In the genomic region with DNA sequence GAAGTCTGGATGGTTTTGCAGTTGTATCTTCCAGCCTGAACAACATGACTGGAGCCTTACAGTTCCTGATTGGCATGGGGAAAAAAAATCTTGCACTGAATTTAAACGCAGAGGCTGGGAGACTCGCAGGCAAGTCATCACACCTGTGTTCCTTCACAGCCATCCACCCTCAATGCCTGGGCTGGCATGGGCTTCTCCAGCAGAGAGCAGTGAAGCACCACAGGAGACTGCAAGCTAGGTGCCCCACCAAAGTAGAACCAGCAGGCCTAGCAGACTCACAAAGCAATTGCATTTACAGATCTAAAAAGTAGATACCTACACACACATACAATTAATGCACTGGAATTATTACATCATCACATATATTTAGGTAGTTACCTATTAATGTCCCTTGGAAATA, we compare ENCODE assay signal across 12 mouse cellular contexts. TPM values are rescaled to one million over a fixed set of nuclear protein-coding genes. Genes with fewer than 3 reads are reported as not detected.
DNase-seq lines count a peak whose midpoint lies in the region; ATAC-seq and TF ChIP-seq lines count a peak whose summit lies in the region.
"Had no signal": no experiment of that assay in that cellular context is flagged by ENCODE, and none has a peak within 500 bp of the region (broad histone marks: within the 10 kb centered on the region; RNA-seq: fewer than 3 reads in every experiment).

No protein-coding gene starts in this region.

- no peak overlapping the region for H3K9ac ChIP-seq in hindbrain, embryonic 16.5 days (ENCODE audit: low read depth, low read length)
- H3K9ac ChIP-seq in hindbrain, embryonic 11.5 days (ENCODE audit: low read depth, low read length): no peak overlapping the region
- no peak overlapping the region for H3K9ac ChIP-seq in liver, postnatal 0 days (replicated peaks)
- H3K9ac ChIP-seq: limb, embryonic 15.5 days; midbrain, embryonic 12.5 days had no signal

- H3K27me3 ChIP-seq in hindbrain, embryonic 16.5 days (replicated peaks; ENCODE audit: control insufficient read depth, insufficient read depth, low read length): no peaks in the 10 kb centered on the region
- no peaks in the 10 kb centered on the region for H3K27me3 ChIP-seq in hindbrain, embryonic 11.5 days (ENCODE audit: control insufficient read depth, insufficient read depth, low read length)
- no peaks in the 10 kb centered on the region for H3K27me3 ChIP-seq in liver, postnatal 0 days (ENCODE audit: insufficient read depth, low read length)
- H3K27me3 ChIP-seq: limb, embryonic 15.5 days; midbrain, embryonic 12.5 days had no signal

- 79% methylated on average over 2 of the region's 2 CpGs for WGBS in hindbrain, embryonic 16.5 days
- WGBS in hindbrain, embryonic 11.5 days: 93% methylated on average over 2 of the region's 2 CpGs
- WGBS in liver, postnatal 0 days (ENCODE audit: insufficient replicate concordance): 73% methylated on average over 2 of the region's 2 CpGs

- H3K27ac ChIP-seq in hindbrain, embryonic 16.5 days (ENCODE audit: low read depth, low read length): no peak overlapping the region
- no peak overlapping the region for H3K27ac ChIP-seq in hindbrain, embryonic 11.5 days (ENCODE audit: low read depth, low read length)
- no peak overlapping the region for H3K27ac ChIP-seq in liver, postnatal 0 days (ENCODE audit: low read depth)
- no peak overlapping the region for H3K27ac ChIP-seq in cortical plate, adult 2 months (ENCODE audit: insufficient read depth, low read length)
- H3K27ac ChIP-seq: limb, embryonic 15.5 days; midbrain, embryonic 12.5 days had no signal

- no peak overlapping the region for H3K4me3 ChIP-seq in hindbrain, embryonic 16.5 days (ENCODE audit: low read length)
- H3K4me3 ChIP-seq in hindbrain, embryonic 11.5 days (ENCODE audit: low read depth, low read length): no peak overlapping the region
- H3K4me3 ChIP-seq in liver, postnatal 0 days (ENCODE audit: low read depth, low read length): no peak overlapping the region
- H3K4me3 ChIP-seq in cortical plate, adult 2 months (ENCODE audit: insufficient read depth, low read length): no peak overlapping the region
- H3K4me3 ChIP-seq: limb, embryonic 15.5 days; midbrain, embryonic 12.5 days had no signal

- peaks cover 14% of the 10 kb centered on the region for H3K4me1 ChIP-seq in hindbrain, embryonic 16.5 days (ENCODE audit: control insufficient read depth, insufficient read depth, low read depth, low read length)
- no peaks in the 10 kb centered on the region; the same call in none of the 2 replicates for H3K4me1 ChIP-seq in hindbrain, embryonic 11.5 days (replicated peaks; ENCODE audit: control insufficient read depth, insufficient read depth, low read length)
- H3K4me1 ChIP-seq in liver, postnatal 0 days (ENCODE audit: insufficient read depth): no peaks in the 10 kb centered on the region; the same call in 1 of the 2 replicates
- H3K4me1 ChIP-seq in cortical plate, adult 2 months (ENCODE audit: control insufficient read depth, insufficient read depth, low read length): no peaks in the 10 kb centered on the region

- ATAC-seq in CD4-positive, CD25-positive, alpha-beta regulatory T cell, adult 4 months: no peak
- peak; percentile 40; the same call in 1 of the 2 replicates for ATAC-seq in hindbrain, embryonic 16.5 days
- no peak for ATAC-seq in hindbrain, embryonic 11.5 days (ENCODE audit: low FRiP score)
- ATAC-seq in liver, postnatal 0 days: no peak

- H3K4me2 ChIP-seq in hindbrain, embryonic 16.5 days (ENCODE audit: low read length): no peak overlapping the region
- no peak overlapping the region for H3K4me2 ChIP-seq in hindbrain, embryonic 11.5 days (replicated peaks; ENCODE audit: low read depth, low read length)
- H3K4me2 ChIP-seq in liver, postnatal 0 days (ENCODE audit: low read depth, low read length): no peak overlapping the region
- H3K4me2 ChIP-seq: limb, embryonic 15.5 days; midbrain, embryonic 12.5 days had no signal

- DNase-seq in CD4-positive, CD25-positive, alpha-beta regulatory T cell, adult 2 months (ENCODE audit: low read depth, low spot score): peak; percentile 3
- DNase-seq in hindbrain, embryonic 11.5 days (ENCODE audit: low spot score): no peak
- DNase-seq in liver, postnatal 0 days: no peak
- no peak for DNase-seq in liver
- DNase-seq in neural tube, embryonic 10.5 days (ENCODE audit: extremely low spot score, low spot score): no peak

- peak; percentile 61 for TF ChIP-seq CTCF in liver, postnatal 0 days (IDR thresholded peaks at IDR 0.05; ENCODE audit: low read depth)
- peak; percentile 43 for TF ChIP-seq CTCF in cortical plate, adult 2 months (IDR thresholded peaks at IDR 0.05; ENCODE audit: extremely low read depth, insufficient read depth, low read length)

- TF ChIP-seq EP300 in liver, postnatal 0 days (IDR thresholded peaks at IDR 0.05; ENCODE audit: low read depth): no peak

- no peak for TF ChIP-seq POLR2A in cortical plate, adult 2 months (IDR thresholded peaks at IDR 0.05; ENCODE audit: extremely low read depth, insufficient read depth, low read length)

- H3K36me3 ChIP-seq in hindbrain, embryonic 16.5 days (ENCODE audit: control insufficient read depth, insufficient read depth, low read length): no peaks in the 10 kb centered on the region
- H3K36me3 ChIP-seq in hindbrain, embryonic 11.5 days (ENCODE audit: control insufficient read depth, insufficient read depth, low read length): no peaks in the 10 kb centered on the region
- H3K36me3 ChIP-seq in liver, postnatal 0 days (replicated peaks; ENCODE audit: insufficient read depth, low read length): no peaks in the 10 kb centered on the region
- H3K36me3 ChIP-seq: limb, embryonic 15.5 days; midbrain, embryonic 12.5 days had no signal

- H3K9me3 ChIP-seq in hindbrain, embryonic 16.5 days (ENCODE audit: control insufficient read depth, low read length): no peaks in the 10 kb centered on the region
- no peaks in the 10 kb centered on the region for H3K9me3 ChIP-seq in hindbrain, embryonic 11.5 days (ENCODE audit: control insufficient read depth, low read length)
- H3K9me3 ChIP-seq in liver, postnatal 0 days (ENCODE audit: low read length): no peaks in the 10 kb centered on the region
- H3K9me3 ChIP-seq: limb, embryonic 15.5 days; midbrain, embryonic 12.5 days had no signal

RNA-seq across cellular contexts. Expression of a gene that starts 44.8 kb away (rescaled TPM):
- polyA plus RNA-seq in CD4-positive, CD25-positive, alpha-beta regulatory T cell, adult 4 months (2017; shearing (Covaris generic)): under 1 TPM in 1 of 2 experiments, not detected in 1; 0.36 TPM
- 1.6 and 2.1 TPM in 2 replicates for polyA plus RNA-seq in hindbrain, embryonic 16.5 days (2015; fragmentation: Nextera tagmentation; extraction: Ambion mirVana)
- polyA plus RNA-seq in hindbrain, embryonic 11.5 days (2014; fragmentation: Nextera tagmentation; extraction: Ambion mirVana): 39.6 and 42.9 TPM in 2 replicates
- 0.43 and 0.56 TPM in 2 replicates for polyA plus RNA-seq in liver, postnatal 0 days (2015; fragmentation: Nextera tagmentation; extraction: Ambion mirVana)
- 0.10 and 0.11 TPM in 2 replicates for polyA plus RNA-seq in cortical plate, adult 2 months (2012; rRNA removed)
- polyA plus RNA-seq: frontal cortex, adult 2 months; urinary bladder, adult 2 months had no signal

Comparison
In these comparisons a context has a peak if more than half of its experiments do, and no peak if none do; other contexts are left out.
1. RNA of a gene that starts 44.8 kb away (polyA plus RNA-seq): 39.6 to 42.9 TPM in hindbrain, embryonic 11.5 days; 1.6 to 2.1 TPM in hindbrain, embryonic 16.5 days, 0.43 to 0.56 TPM in liver, postnatal 0 days, 0.36 TPM in CD4-positive, CD25-positive, alpha-beta regulatory T cell, adult 4 months and 0.10 to 0.11 TPM in cortical plate, adult 2 months; every median in the first group is over 10 times any median in the second.